Comparison of ENCODE assay signal across 23 mouse cellular contexts in the genomic region with DNA sequence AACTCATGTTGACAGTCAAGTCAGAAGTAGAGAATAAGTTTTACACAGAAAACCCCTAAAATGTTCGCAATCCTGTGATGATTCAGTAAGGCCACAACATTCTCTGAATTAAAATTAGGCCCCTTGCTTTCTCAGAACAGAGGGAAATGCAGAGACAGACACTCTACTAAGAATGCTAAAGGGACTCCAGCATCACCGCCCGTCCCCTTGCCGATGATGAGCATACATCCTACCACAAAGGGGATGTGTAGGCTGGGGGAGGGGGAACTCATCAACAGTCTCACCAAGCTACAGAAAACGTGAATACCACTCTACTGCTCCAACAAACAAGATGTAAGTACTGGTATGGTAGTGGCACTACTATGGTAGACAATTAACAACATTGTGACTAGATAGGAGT. TPM values are rescaled to one million over a fixed set of nuclear protein-coding genes. Genes with fewer than 3 reads are reported as not detected.
A peak's percentile ranks its signal among the peaks of the same experiment; 100 is the strongest.
DNase-seq lines count a peak whose midpoint lies in the region; ATAC-seq and TF ChIP-seq lines count a peak whose summit lies in the region.
"Had no signal": no experiment of that assay in that cellular context is flagged by ENCODE, and none has a peak within 500 bp of the region (broad histone marks: within the 10 kb centered on the region; RNA-seq: fewer than 3 reads in every experiment).

No protein-coding gene starts in this region.

- peak overlapping the region; percentile 11; the same call in 1 of the 2 replicates for H3K27ac ChIP-seq in bone marrow macrophage, adult 2 months (ENCODE audit: insufficient read depth, low read depth, low read length)
- no peak overlapping the region for H3K27ac ChIP-seq in embryonic facial prominence, embryonic 10.5 days (replicated peaks)
- H3K27ac ChIP-seq: embryonic facial prominence, embryonic 12.5 days; forebrain, embryonic 12.5 days; heart, embryonic 10.5 days; hindbrain, embryonic 13.5 days had no signal

- intact Hi-C loops in left cerebral cortex, postnatal 4 days (cut with DNase I), result no loop called here

- 81% methylated on average over 5 of the region's 5 CpGs for WGBS in embryonic facial prominence, embryonic 10.5 days

- peak; percentile 32 for ATAC-seq in inflammation-experienced regulatory T-cells, adult 6 months
- ATAC-seq: forebrain, embryonic 16.5 days; intestine, postnatal 0 days had no signal

- no peak for TF ChIP-seq POLR2A in bone marrow macrophage, adult 2 months (IDR thresholded peaks at IDR 0.05; ENCODE audit: borderline replicate concordance, low read depth, low read length)

- no peaks in the 10 kb centered on the region for H3K9me3 ChIP-seq in embryonic facial prominence, embryonic 10.5 days
- H3K9me3 ChIP-seq: embryonic facial prominence, embryonic 12.5 days; forebrain, embryonic 12.5 days; heart, embryonic 10.5 days; heart, embryonic 15.5 days; hindbrain, embryonic 13.5 days had no signal

- peak; percentile 65 for DNase-seq in CD4-positive helper T cell, adult 2 months (ENCODE audit: low read depth, low spot score)
- peak; percentile 74 for DNase-seq in CD4-positive, CD25-positive, alpha-beta regulatory T cell, adult 2 months (ENCODE audit: low read depth, low spot score)
- no peak for DNase-seq in embryonic facial prominence, embryonic 10.5 days (ENCODE audit: low spot score)
- no peak for DNase-seq in left cerebral cortex, postnatal 4 days
- DNase-seq in kidney, postnatal 4 days, result no peak
- DNase-seq: adrenal gland, postnatal 25 days; cerebellum, adult 11 months; cerebellum, adult 8-10 months; cerebellum, postnatal 14 days; embryo, embryonic 11 days; gastrocnemius, postnatal 25 days; heart, postnatal 14 days; kidney, adult 8-10 months had no signal

- peaks cover 32% of the 10 kb centered on the region for H3K4me1 ChIP-seq in bone marrow macrophage, adult 2 months (ENCODE audit: control insufficient read depth, insufficient read depth, low read length)
- H3K4me1 ChIP-seq in embryonic facial prominence, embryonic 10.5 days, result no peaks in the 10 kb centered on the region
- H3K4me1 ChIP-seq: embryonic facial prominence, embryonic 12.5 days; heart, embryonic 10.5 days; hindbrain, embryonic 13.5 days had no signal

- H3K36me3 ChIP-seq in embryonic facial prominence, embryonic 10.5 days (replicated peaks), result no peaks in the 10 kb centered on the region
- H3K36me3 ChIP-seq: embryonic facial prominence, embryonic 12.5 days; forebrain, embryonic 12.5 days; heart, embryonic 10.5 days; heart, embryonic 15.5 days; hindbrain, embryonic 13.5 days had no signal

- TF ChIP-seq CTCF in bone marrow macrophage, adult 2 months (IDR thresholded peaks at IDR 0.05; ENCODE audit: low read depth, low read length), result no peak

- H3K27me3 ChIP-seq in embryonic facial prominence, embryonic 10.5 days (replicated peaks; ENCODE audit: low read depth, poor library complexity, severe bottlenecking), result no peaks in the 10 kb centered on the region
- H3K27me3 ChIP-seq: CH12.LX; embryonic facial prominence, embryonic 12.5 days; forebrain, embryonic 12.5 days; heart, embryonic 15.5 days; hindbrain, embryonic 13.5 days had no signal

- no peak overlapping the region for H3K4me3 ChIP-seq in bone marrow macrophage, adult 2 months (ENCODE audit: insufficient read depth, low read length)
- no peak overlapping the region for H3K4me3 ChIP-seq in embryonic facial prominence, embryonic 10.5 days
- H3K4me3 ChIP-seq: embryonic facial prominence, embryonic 12.5 days; forebrain, embryonic 12.5 days; heart, embryonic 10.5 days; heart, embryonic 15.5 days; hindbrain, embryonic 13.5 days had no signal

RNA-seq across cellular contexts. Expression of a gene that starts 14.0 kb away (rescaled TPM):
- polyA plus RNA-seq in bone marrow macrophage, adult 2 months (2012; ENCODE audit: insufficient read depth, insufficient read length, missing spikeins), result 1,643 and 1,732 TPM in 2 replicates
- polyA plus RNA-seq in inflammation-experienced regulatory T-cells, adult 6 months (2017; shearing (Covaris generic)), result 100 to 1,000 TPM; 319 to 903 (median 331) TPM
- 433 and 466 TPM in 2 replicates for polyA plus RNA-seq in embryonic facial prominence, embryonic 10.5 days (2016; fragmentation: Nextera tagmentation; extraction: Ambion mirVana)
- total RNA-seq in left cerebral cortex, postnatal 4 days (2021), result 100 to 1,000 TPM; 154 to 160 TPM

RNA-seq across cellular contexts. Expression of a gene that starts 15.3 kb away (rescaled TPM):
- polyA plus RNA-seq in bone marrow macrophage, adult 2 months (2012; ENCODE audit: insufficient read depth, insufficient read length, missing spikeins), result 3.9 and 6.9 TPM in 2 replicates
- 10 to 100 TPM; 14.5 to 17.6 (median 15.4) TPM for polyA plus RNA-seq in inflammation-experienced regulatory T-cells, adult 6 months (2017; shearing (Covaris generic))
- 7.5 TPM in 2 replicates for polyA plus RNA-seq in embryonic facial prominence, embryonic 10.5 days (2016; fragmentation: Nextera tagmentation; extraction: Ambion mirVana)
- total RNA-seq in left cerebral cortex, postnatal 4 days (2021), result 1 to 10 TPM; 5.2 to 7.2 TPM

Comparison
In these comparisons a context has a peak if more than half of its experiments do, and no peak if none do; other contexts are left out.
1. DNase-seq: peak in CD4-positive helper T cell, adult 2 months (single experiment) and CD4-positive, CD25-positive, alpha-beta regulatory T cell, adult 2 months (single experiment); none in embryonic facial prominence, embryonic 10.5 days (single experiment), left cerebral cortex, postnatal 4 days (single experiment) and kidney, postnatal 4 days (0 of 2).